Mouse (Mus musculus) 416B (cell line): Measurements from ENCODE around the gene Myl6b.
A peak's percentile ranks its signal among the peaks of the same experiment; 100 is the strongest.

ENCODE experiments used
- DNase-seq: peaks from one replicate; pipeline ENCODE4 v3.0.0; 2011; ENCODE audit warnings: low read depth

The Myl6b gene

GRCm38 (mm10) chr10:128445407-128445806 is 53.1 kb downstream of the Myl6b start:
- DNase-seq, result peak; percentile 46

GRCm38 (mm10) chr10:128444354-128444753 is 54.1 kb downstream of the Myl6b start:
- no peak for DNase-seq
